Mouse (Mus musculus) lung, postnatal 36 days (tissue): ENCODE measurements around the gene Nox3.

Source experiments
- DNase-seq: peaks from one replicate; pipeline ENCODE4 v3.0.0; 2022; ENCODE audit warnings: mixed read lengths

Gene Nox3

DNA sequence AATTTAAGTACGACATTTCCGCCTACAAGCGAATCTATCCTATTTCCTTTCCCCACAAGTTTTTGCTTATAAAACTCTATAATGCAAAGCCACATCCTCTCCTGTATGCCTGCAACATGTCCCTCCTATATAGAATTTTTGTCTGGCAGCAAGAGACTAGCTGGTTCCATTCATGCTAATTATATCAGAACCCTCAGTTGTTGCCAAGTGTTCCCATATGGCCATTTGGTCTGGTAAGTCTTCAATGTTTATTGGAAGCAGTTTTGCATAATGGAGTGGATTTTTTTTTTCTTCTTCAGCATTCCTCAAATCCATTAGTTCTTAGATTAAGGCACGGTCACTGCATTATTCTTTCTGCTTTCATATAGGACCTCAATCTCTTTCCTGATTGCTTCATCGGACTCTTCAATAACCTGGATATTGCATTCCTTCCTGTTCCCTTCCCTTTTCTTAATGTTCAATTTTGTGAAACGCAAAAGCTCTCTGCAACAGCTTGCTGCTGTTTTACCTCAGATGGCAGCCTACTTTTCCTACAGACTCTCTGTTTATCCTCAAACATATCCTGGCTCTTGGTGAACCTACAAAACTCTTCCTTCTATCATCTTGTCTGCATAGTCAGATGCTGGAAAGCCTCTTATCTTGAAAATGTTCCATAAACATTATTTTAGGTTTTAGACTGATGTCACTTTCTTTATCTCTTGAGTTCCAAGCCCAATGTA, 92.9 kb downstream of the Nox3 start:
- no peak for DNase-seq

DNA sequence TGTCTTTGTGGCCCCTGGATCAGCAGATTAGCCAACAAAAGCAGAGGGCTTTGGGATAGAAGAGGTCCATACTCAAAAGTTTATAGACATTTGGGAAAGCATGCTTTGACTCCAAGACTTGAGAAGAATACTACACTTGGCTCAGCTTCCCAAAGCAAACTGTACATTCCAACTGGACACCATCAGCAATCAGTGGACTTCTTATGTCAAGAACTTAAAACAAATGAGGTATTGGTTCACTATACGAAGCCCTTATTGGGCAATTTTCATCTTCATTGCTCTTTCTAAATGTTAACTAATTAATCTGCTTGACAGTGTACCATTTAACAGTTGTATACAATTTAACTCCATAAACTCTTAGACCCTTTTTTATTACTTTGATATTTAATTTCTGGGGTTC, 97.7 kb downstream of the Nox3 start:
- DNase-seq, result no peak

DNA sequence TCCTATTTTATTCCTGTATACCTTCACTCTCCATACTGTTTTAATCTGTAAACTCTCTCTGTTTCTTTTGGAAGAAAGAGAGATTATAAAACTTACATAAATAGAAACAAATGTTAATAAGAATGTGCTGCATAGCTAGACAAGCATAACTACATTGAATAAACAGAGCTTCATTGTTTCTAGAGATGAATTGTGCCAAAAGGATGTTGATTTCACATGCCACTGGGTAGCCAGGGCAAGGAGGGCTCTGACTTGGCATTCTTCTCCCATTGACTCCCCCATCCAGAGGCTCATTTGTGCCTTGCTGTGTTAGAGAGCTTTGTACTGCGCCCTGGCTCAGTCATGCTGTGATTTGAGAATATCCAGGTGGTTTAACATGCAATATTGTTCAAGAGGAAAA, 98.2 kb downstream of the Nox3 start:
- DNase-seq, result peak; percentile 1

GRCm38 (mm10) chr17:3597130-3597529, 98.9 kb downstream of the Nox3 start:
- no peak for DNase-seq
